Mouse (Mus musculus): ENCODE results near the gene Eef1akmt4. TPM values are rescaled to one million over a fixed set of nuclear protein-coding genes. Genes with fewer than 3 reads are reported as not detected.
"Not testable (repeated sequence)": the region's sequence is repeated elsewhere in the genome, so short reads cannot be mapped to it uniquely, and the experiment has no call there.

The Eef1akmt4 gene
- total and polyA plus RNA-seq, 3 experiments, result 5.7 to 9.1 (median 7.7) TPM

DNA sequence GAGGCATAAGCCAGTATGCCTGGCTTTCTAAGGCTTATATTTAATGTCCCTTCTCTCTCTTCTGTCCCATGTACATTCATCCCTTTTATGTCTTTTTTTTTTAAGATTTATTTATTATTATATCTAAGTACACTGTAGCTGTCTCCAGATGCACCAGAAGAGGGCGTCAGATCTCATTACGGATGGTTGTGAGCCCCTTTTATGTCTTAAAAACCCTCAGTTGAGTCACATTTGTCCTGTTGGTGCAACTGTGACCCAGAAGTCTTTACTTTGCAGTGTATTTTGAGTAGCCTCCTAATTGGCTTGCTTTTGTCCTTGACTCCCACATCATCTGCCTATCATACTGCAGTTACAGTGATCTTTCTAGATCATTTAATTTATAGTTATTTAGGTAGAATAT, 41.9 kb downstream of the Eef1akmt4 start:
- peaks cover 8% of the 10 kb centered on the region for H3K36me3 ChIP-seq (ENCODE audit: control insufficient read depth, insufficient read depth, low read length)
- no peak for DNase-seq
- peaks cover 4% of the 10 kb centered on the region for H3K4me1 ChIP-seq (ENCODE audit: control insufficient read depth, insufficient read depth, low read length)
- 43% methylated on average over 2 of the region's 2 CpGs for WGBS
- no peak for TF ChIP-seq POLR2A (IDR thresholded peaks at IDR 0.05; ENCODE audit: insufficient read depth, low read depth, low read length)
- TF ChIP-seq CTCF (IDR thresholded peaks at IDR 0.05), result peak; percentile 37
- no peak overlapping the region for H3K27ac ChIP-seq
- no peaks in the 10 kb centered on the region for H3K27me3 ChIP-seq (ENCODE audit: control insufficient read depth, insufficient read depth, low read length)
- intact Hi-C loops (cut with DNase I), result loop anchor here (2.0 to 5.0 kb wide), 2 partner anchors 105 to 136 kb away; partner anchors contain the start of genes Abcf3 and Dvl3
- H3K79me2 ChIP-seq (replicated peaks; ENCODE audit: control insufficient read depth, insufficient read depth, low read length), result peaks cover 5% of the 10 kb centered on the region
- no peak overlapping the region for H3K9ac ChIP-seq (ENCODE audit: low read depth, low read length)
- H3K4me3 ChIP-seq, result no peak overlapping the region

DNA sequence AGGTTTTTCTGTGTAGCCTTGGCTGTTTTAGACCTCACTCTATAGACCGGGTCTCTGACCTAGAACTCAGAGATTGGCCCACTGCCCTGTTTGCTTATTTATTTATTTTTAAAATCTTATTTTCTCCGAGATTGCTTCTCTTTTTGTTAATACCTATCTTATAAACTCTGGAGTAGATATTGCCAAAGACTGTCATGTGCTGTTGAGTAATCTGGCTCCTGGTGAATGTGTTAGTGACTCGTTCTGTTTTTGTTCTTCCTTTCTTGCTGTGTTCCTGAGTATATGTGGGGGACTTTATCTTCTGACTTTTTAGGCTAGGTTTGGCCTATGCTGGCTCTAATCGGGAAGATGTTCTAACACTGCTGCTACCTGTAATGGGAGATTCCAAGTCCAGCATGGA, 46.3 kb downstream of the Eef1akmt4 start:
- Histone ChIP-seq H3K27ac (no peak overlapping the region), H3K79me2 (replicated peaks; ENCODE audit: control insufficient read depth, insufficient read depth, low read length) (peaks cover 1% of the 10 kb centered on the region; the same call in 1 of the 2 replicates), H3K4me1 (ENCODE audit: control insufficient read depth, insufficient read depth, low read length) (peaks cover 1% of the 10 kb centered on the region; the same call in 1 of the 2 replicates), H3K4me3 (no peak overlapping the region), H3K36me3 (ENCODE audit: control insufficient read depth, insufficient read depth, low read length) (peaks cover 5% of the 10 kb centered on the region), H3K27me3 (ENCODE audit: control insufficient read depth, insufficient read depth, low read length) (no peaks in the 10 kb centered on the region), H3K9ac (ENCODE audit: low read depth, low read length) (no peak overlapping the region)
- intact Hi-C loops (cut with DNase I), result no loop called here
- TF ChIP-seq EP300 (IDR thresholded peaks at IDR 0.05; ENCODE audit: insufficient read depth, low read depth, low read length), result no peak
- no peak for TF ChIP-seq POLR2A (IDR thresholded peaks at IDR 0.05; ENCODE audit: insufficient read depth, low read depth, low read length)
- no peak for TF ChIP-seq CTCF (IDR thresholded peaks at IDR 0.05)
- 82% methylated on average over 4 of the region's 4 CpGs for WGBS
- DNase-seq, result no peak

DNA sequence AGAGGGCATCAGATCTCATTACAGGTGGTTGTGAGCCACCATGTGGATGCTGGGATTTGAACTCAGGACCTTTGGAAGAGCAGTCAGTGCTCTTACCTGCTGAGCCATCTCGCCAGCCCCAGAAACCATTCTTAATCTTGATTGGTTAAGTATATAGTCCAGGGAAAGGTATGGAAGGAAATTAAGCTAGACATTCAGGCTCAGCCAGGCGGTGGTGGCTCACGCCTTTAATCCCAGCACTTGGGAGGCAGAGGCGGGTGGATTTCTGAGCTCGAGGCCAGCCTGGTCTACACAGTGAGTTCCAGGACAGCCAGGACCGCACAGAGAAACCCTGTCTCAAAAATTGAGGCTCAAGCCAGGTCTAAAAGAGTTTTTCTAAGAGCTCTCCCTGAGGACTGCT, 56.6 kb downstream of the Eef1akmt4 start, which contains the start of gene Eif4g1:
Gene Eif4g1, plus strand, starts transcription at position 301 of the 400 bp plus-strand sequence.
- H3K4me3 ChIP-seq; intact Hi-C loops (cut with DNase I); DNase-seq; H3K4me1 ChIP-seq (ENCODE audit: control insufficient read depth, insufficient read depth, low read length); H3K79me2 ChIP-seq (replicated peaks; ENCODE audit: control insufficient read depth, insufficient read depth, low read length); H3K27ac ChIP-seq; H3K9ac ChIP-seq (ENCODE audit: low read depth, low read length); H3K36me3 ChIP-seq (ENCODE audit: control insufficient read depth, insufficient read depth, low read length); H3K27me3 ChIP-seq (ENCODE audit: control insufficient read depth, insufficient read depth, low read length): not testable (repeated sequence)
- WGBS, result 96% methylated on average over 4 of the region's 6 CpGs

Small RNA genes lying within 50 kb of the gene (microRNA-seq; reads per million reads assigned to microRNA genes)
- gene Mir1224, result 3.1 to 3.4 reads per million in 2 experiments

Other genes with a start within 250 kb of the Eef1akmt4 start
- gene Abcc5, start 185.2 kb upstream of the Eef1akmt4 start, total RNA-seq (2021), result 10 to 100 TPM; 22.6 to 25.6 TPM
- gene Abcc5, start 185.2 kb upstream of the Eef1akmt4 start, polyA plus RNA-seq (2012; rRNA removed), result 61.4 and 95.6 TPM in 2 replicates
- gene Eif2b5, start 112.8 kb upstream of the Eef1akmt4 start, total RNA-seq (2021), result 10 to 100 TPM; 49.9 to 60.1 TPM
- gene Eif2b5, start 112.8 kb upstream of the Eef1akmt4 start, polyA plus RNA-seq (2012; rRNA removed), result 26.0 and 40.5 TPM in 2 replicates
- gene Dvl3, start 94.6 kb upstream of the Eef1akmt4 start, total RNA-seq (2021), result 10 to 100 TPM; 46.0 to 49.7 TPM
- 28.7 and 32.9 TPM in 2 replicates for gene Dvl3, start 94.6 kb upstream of the Eef1akmt4 start, polyA plus RNA-seq (2012; rRNA removed)
- 100 to 1,000 TPM; 195 to 211 TPM for gene Ap2m1, start 76.1 kb upstream of the Eef1akmt4 start, total RNA-seq (2021)
- 307 and 322 TPM in 2 replicates for gene Ap2m1, start 76.1 kb upstream of the Eef1akmt4 start, polyA plus RNA-seq (2012; rRNA removed)
- 10 to 100 TPM; 72.9 to 74.4 TPM for gene Abcf3, start 63.0 kb upstream of the Eef1akmt4 start, total RNA-seq (2021)
- gene Abcf3, start 63.0 kb upstream of the Eef1akmt4 start, polyA plus RNA-seq (2012; rRNA removed), result 36.0 and 52.5 TPM in 2 replicates
- under 1 TPM in 1 of 2 experiments, not detected in 1; 0.18 TPM for gene Vwa5b2, start 22.1 kb upstream of the Eef1akmt4 start, total RNA-seq (2021)
- 0.06 TPM in 1 of 2 replicates, not detected in the other for gene Vwa5b2, start 22.1 kb upstream of the Eef1akmt4 start, polyA plus RNA-seq (2012; rRNA removed)
- gene Gm49333, start within 50 bp of the Eef1akmt4 start, total RNA-seq (2021), result under 1 TPM in 1 of 2 experiments, not detected in 1; 0.43 TPM
- 0.10 and 0.61 TPM in 2 replicates for gene Gm49333, start within 50 bp of the Eef1akmt4 start, polyA plus RNA-seq (2012; rRNA removed)
- 10 to 100 TPM in 1 of 2 experiments, 1 to 10 TPM in 1; 9.9 to 10.4 TPM for gene Alg3, start 142 bp downstream of the Eef1akmt4 start, total RNA-seq (2021)
- gene Alg3, start 142 bp downstream of the Eef1akmt4 start, polyA plus RNA-seq (2012; rRNA removed), result 19.2 and 19.5 TPM in 2 replicates
- 1 to 10 TPM; 1.2 to 1.4 TPM for gene Camk2n2, start 9.7 kb downstream of the Eef1akmt4 start, total RNA-seq (2021)
- 1.2 and 1.4 TPM in 2 replicates for gene Camk2n2, start 9.7 kb downstream of the Eef1akmt4 start, polyA plus RNA-seq (2012; rRNA removed)
- gene Ece2, start 18.2 kb downstream of the Eef1akmt4 start, total RNA-seq (2021), result under 1 TPM; 0.42 to 0.66 TPM
- 0.68 and 0.97 TPM in 2 replicates for gene Ece2, start 18.2 kb downstream of the Eef1akmt4 start, polyA plus RNA-seq (2012; rRNA removed)
- gene Psmd2, start 40.1 kb downstream of the Eef1akmt4 start, total RNA-seq (2021), result 100 to 1,000 TPM; 180 to 212 TPM
- 96.9 and 178 TPM in 2 replicates for gene Psmd2, start 40.1 kb downstream of the Eef1akmt4 start, polyA plus RNA-seq (2012; rRNA removed)
- gene Eif4g1, start 56.7 kb downstream of the Eef1akmt4 start, total RNA-seq (2021), result 100 to 1,000 TPM; 344 to 420 TPM
- gene Eif4g1, start 56.7 kb downstream of the Eef1akmt4 start, polyA plus RNA-seq (2012; rRNA removed), result 343 and 423 TPM in 2 replicates
- gene Fam131a, start 81.6 kb downstream of the Eef1akmt4 start, total RNA-seq (2021), result 10 to 100 TPM; 22.2 to 24.6 TPM
- gene Fam131a, start 81.6 kb downstream of the Eef1akmt4 start, polyA plus RNA-seq (2012; rRNA removed), result 31.3 and 40.5 TPM in 2 replicates
- gene Polr2h, start 106.1 kb downstream of the Eef1akmt4 start, total RNA-seq (2021), result 1 to 10 TPM; 9.0 TPM
- gene Polr2h, start 106.1 kb downstream of the Eef1akmt4 start, polyA plus RNA-seq (2012; rRNA removed), result 11.8 and 12.6 TPM in 2 replicates
- 1 to 10 TPM; 1.3 to 1.8 TPM for gene Clcn2, start 106.2 kb downstream of the Eef1akmt4 start, total RNA-seq (2021)
- gene Clcn2, start 106.2 kb downstream of the Eef1akmt4 start, polyA plus RNA-seq (2012; rRNA removed), result 5.9 and 8.0 TPM in 2 replicates
- 1 to 10 TPM; 2.0 to 2.2 TPM for gene Chrd, start 121.5 kb downstream of the Eef1akmt4 start, total RNA-seq (2021)
- gene Chrd, start 121.5 kb downstream of the Eef1akmt4 start, polyA plus RNA-seq (2012; rRNA removed), result 3.6 and 4.8 TPM in 2 replicates
- gene Thpo, start 122.9 kb downstream of the Eef1akmt4 start, total RNA-seq (2021), result under 1 TPM in 1 of 2 experiments, not detected in 1; 0.18 TPM
- 0.41 and 0.84 TPM in 2 replicates for gene Thpo, start 122.9 kb downstream of the Eef1akmt4 start, polyA plus RNA-seq (2012; rRNA removed)